Mouse (Mus musculus): Measurements from ENCODE around the gene Armc12.

- TF ChIP-seq CTCF (IDR thresholded peaks at IDR 0.05; ENCODE audit: control insufficient read depth, insufficient read depth, insufficient read length) (no peak), MAX (IDR thresholded peaks at IDR 0.05) (no peak), FOSL1 (IDR thresholded peaks at IDR 0.05; ENCODE audit: insufficient read depth, low read length, poor library complexity, severe bottlenecking) (no peak), MYOD1 (IDR thresholded peaks at IDR 0.05; ENCODE audit: control insufficient read depth, insufficient read length, low read depth) (no peak), USF1 (IDR thresholded peaks at IDR 0.05; ENCODE audit: low read depth) (no peak), CEBPB (IDR thresholded peaks at IDR 0.05; ENCODE audit: low read depth) (no peak), MYOG (IDR thresholded peaks at IDR 0.05; ENCODE audit: control insufficient read depth, extremely low read depth, insufficient read length) (no peak)
Measured at GRCm38 (mm10) chr17:28567541-28567940, 36.9 kb downstream of the Armc12 start.

All from C2C12 (cell line).